In genomic region chr11:63758313-63758712, GRCm38 (mm10) we compare ENCODE assay signal across 20 mouse cellular contexts.
DNase-seq lines count a peak whose midpoint lies in the region; ATAC-seq lines count a peak whose summit lies in the region.
"Had no signal": no experiment of that assay in that cellular context is flagged by ENCODE, and none has a peak within 500 bp of the region (broad histone marks: within the 10 kb centered on the region; RNA-seq: fewer than 3 reads in every experiment).

No protein-coding gene starts in this region.

- H3K4me1 ChIP-seq in forebrain, embryonic 12.5 days: no peaks in the 10 kb centered on the region
- H3K4me1 ChIP-seq: hindbrain, embryonic 12.5 days; midbrain, embryonic 12.5 days; neural tube, embryonic 12.5 days had no signal

- H3K27ac ChIP-seq in forebrain, embryonic 12.5 days: no peak overlapping the region
- H3K27ac ChIP-seq: embryonic facial prominence, embryonic 12.5 days; heart, adult 2 months; hindbrain, embryonic 12.5 days; liver, embryonic 13.5 days; midbrain, embryonic 12.5 days; neural tube, embryonic 12.5 days; stomach, postnatal 0 days had no signal

- peak; percentile 6 for DNase-seq in kidney, adult 11 months
- DNase-seq in kidney, adult 18-20 months: no peak
- DNase-seq in kidney, postnatal 10 days: peak; percentile 24
- DNase-seq in kidney, postnatal 36 days: peak; percentile 6 to 17
- DNase-seq in lung, postnatal 25 days (ENCODE audit: low spot score): peak; percentile 44
- DNase-seq: adrenal gland, postnatal 36 days; cerebellum, adult 2 months; gastrocnemius, postnatal 10 days; heart, adult 2 months; liver, embryonic 13.5 days; right cerebral cortex, adult 18-20 months had no signal

- H3K4me2 ChIP-seq in forebrain, embryonic 12.5 days: no peak overlapping the region
- H3K4me2 ChIP-seq: embryonic facial prominence, embryonic 12.5 days; hindbrain, embryonic 12.5 days; liver, embryonic 13.5 days; midbrain, embryonic 12.5 days; neural tube, embryonic 12.5 days had no signal

- 92% methylated on average over 3 of the region's 3 CpGs for WGBS in forebrain, embryonic 12.5 days

- H3K9ac ChIP-seq in forebrain, embryonic 12.5 days: no peak overlapping the region
- H3K9ac ChIP-seq: embryonic facial prominence, embryonic 12.5 days; hindbrain, embryonic 12.5 days; liver, embryonic 13.5 days; midbrain, embryonic 12.5 days; neural tube, embryonic 12.5 days had no signal

- H3K4me3 ChIP-seq in forebrain, embryonic 12.5 days (replicated peaks): no peak overlapping the region
- H3K4me3 ChIP-seq: embryonic facial prominence, embryonic 12.5 days; erythroblast, embryonic 14.5 days; heart, adult 2 months; hindbrain, embryonic 12.5 days; liver, embryonic 13.5 days; midbrain, embryonic 12.5 days; neural tube, embryonic 12.5 days had no signal

- no peaks in the 10 kb centered on the region for H3K9me3 ChIP-seq in forebrain, embryonic 12.5 days
- H3K9me3 ChIP-seq: embryonic facial prominence, embryonic 12.5 days; hindbrain, embryonic 12.5 days; liver, embryonic 13.5 days; midbrain, embryonic 12.5 days; neural tube, embryonic 12.5 days had no signal

- H3K36me3 ChIP-seq in forebrain, embryonic 12.5 days (replicated peaks): no peaks in the 10 kb centered on the region
- H3K36me3 ChIP-seq: embryonic facial prominence, embryonic 12.5 days; hindbrain, embryonic 12.5 days; liver, embryonic 13.5 days; midbrain, embryonic 12.5 days; neural tube, embryonic 12.5 days had no signal

- H3K27me3 ChIP-seq in forebrain, embryonic 12.5 days: no peaks in the 10 kb centered on the region
- H3K27me3 ChIP-seq: embryonic facial prominence, embryonic 12.5 days; hindbrain, embryonic 12.5 days; liver, embryonic 13.5 days; midbrain, embryonic 12.5 days; neural tube, embryonic 12.5 days had no signal

- no peak for ATAC-seq in forebrain, embryonic 12.5 days (ENCODE audit: low FRiP score)
- ATAC-seq in cerebellum, adult (ENCODE audit: insufficient number of reproducible peaks, low FRiP score, low TSS enrichment): no peak
- ATAC-seq: forebrain, embryonic 14.5 days had no signal
